Mouse (Mus musculus): ENCODE data around the gene Fto. TPM values are rescaled to one million over a fixed set of nuclear protein-coding genes. Genes with fewer than 3 reads are reported as not detected.

Gene Fto
- total and polyA plus RNA-seq, 3 experiments, result 12.2 to 50.1 (median 17.3) TPM

- Histone ChIP-seq H3K9me3 (replicated peaks) (no peaks in the 10 kb centered on the region), H3K4me3 (ENCODE audit: low read depth, low read length) (no peak overlapping the region), H3K36me3 (replicated peaks) (peaks cover 28% of the 10 kb centered on the region), H3K27me3 (ENCODE audit: insufficient read depth, low read length) (no peaks in the 10 kb centered on the region), H3K4me1 (ENCODE audit: insufficient read depth, low read depth, low read length) (no peaks in the 10 kb centered on the region)
- TF ChIP-seq GATA1 (IDR thresholded peaks at IDR 0.05; ENCODE audit: borderline replicate concordance, low read length) (no peak), TAL1 (conservative IDR thresholded peaks at IDR 0.05; ENCODE audit: low read depth, low read length) (no peak), CTCF (IDR thresholded peaks at IDR 0.05; ENCODE audit: low read depth, low read length) (no peak), GATA2 (IDR thresholded peaks at IDR 0.05; ENCODE audit: borderline replicate concordance, low read depth, low read length) (no peak), POLR2AphosphoS5 (IDR thresholded peaks at IDR 0.05; ENCODE audit: insufficient replicate concordance, low read depth, low read length) (no peak)
- ATAC-seq (ENCODE audit: extremely low read depth, insufficient number of reproducible peaks, low FRiP score, poor library complexity, severe bottlenecking), result no peak
- no peak for DNase-seq (ENCODE audit: low spot score)
Measured at GRCm38 (mm10) chr8:91576918-91577241, 263.6 kb downstream of the Fto start.

DNA sequence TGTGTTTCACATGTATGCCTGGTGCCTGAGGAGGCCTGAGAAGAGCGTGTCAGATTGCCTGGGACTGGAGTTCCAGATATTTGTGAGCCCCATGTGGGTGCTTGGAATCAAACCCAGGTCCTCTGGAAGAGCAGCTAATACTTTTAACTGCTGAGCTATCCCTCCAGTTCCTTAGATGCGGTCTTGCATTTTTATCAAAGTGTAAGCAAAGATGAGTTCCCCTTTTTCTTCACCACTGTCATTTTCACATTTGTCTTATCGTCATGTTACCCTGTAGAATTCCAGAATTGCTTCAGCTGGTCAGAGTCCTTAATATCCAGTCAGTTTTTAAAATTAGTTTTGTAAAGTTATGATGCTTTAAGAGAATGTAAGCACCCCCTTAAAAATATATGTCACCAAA lies 264.3 kb downstream of the Fto start:
- Histone ChIP-seq H3K36me3 (replicated peaks) (peaks cover 28% of the 10 kb centered on the region), H3K9me3 (replicated peaks) (no peaks in the 10 kb centered on the region), H3K4me3 (ENCODE audit: low read depth, low read length) (no peak overlapping the region), H3K4me1 (ENCODE audit: insufficient read depth, low read depth, low read length) (no peaks in the 10 kb centered on the region), H3K27me3 (ENCODE audit: insufficient read depth, low read length) (no peaks in the 10 kb centered on the region)
- DNase-seq (ENCODE audit: low spot score), result no peak
- ATAC-seq (ENCODE audit: extremely low read depth, insufficient number of reproducible peaks, low FRiP score, poor library complexity, severe bottlenecking), result no peak
- TF ChIP-seq CTCF (IDR thresholded peaks at IDR 0.05; ENCODE audit: low read depth, low read length), result no peak
- TF ChIP-seq TAL1 (conservative IDR thresholded peaks at IDR 0.05; ENCODE audit: low read depth, low read length), result no peak
- TF ChIP-seq GATA1 (IDR thresholded peaks at IDR 0.05; ENCODE audit: borderline replicate concordance, low read length), result no peak
- no peak for TF ChIP-seq POLR2AphosphoS5 (IDR thresholded peaks at IDR 0.05; ENCODE audit: insufficient replicate concordance, low read depth, low read length)
- no peak for TF ChIP-seq GATA2 (IDR thresholded peaks at IDR 0.05; ENCODE audit: borderline replicate concordance, low read depth, low read length)

- H3K4me3 ChIP-seq (ENCODE audit: low read depth, low read length), result no peak overlapping the region
- TF ChIP-seq CTCF (IDR thresholded peaks at IDR 0.05; ENCODE audit: low read depth, low read length) (no peak), TAL1 (conservative IDR thresholded peaks at IDR 0.05; ENCODE audit: low read depth, low read length) (no peak), GATA1 (IDR thresholded peaks at IDR 0.05; ENCODE audit: borderline replicate concordance, low read length) (no peak), GATA2 (IDR thresholded peaks at IDR 0.05; ENCODE audit: borderline replicate concordance, low read depth, low read length) (no peak), POLR2AphosphoS5 (IDR thresholded peaks at IDR 0.05; ENCODE audit: insufficient replicate concordance, low read depth, low read length) (no peak)
Measured at GRCm38 (mm10) chr8:91584620-91585415, 271.5 kb downstream of the Fto start.

GRCm38 (mm10) chr8:91592436-91593105 lies 279.2 kb downstream of the Fto start:
- Histone ChIP-seq H3K9me3 (replicated peaks) (no peaks in the 10 kb centered on the region), H3K36me3 (replicated peaks) (peaks cover 5% of the 10 kb centered on the region), H3K4me3 (ENCODE audit: low read depth, low read length) (no peak overlapping the region), H3K4me1 (ENCODE audit: insufficient read depth, low read depth, low read length) (no peaks in the 10 kb centered on the region), H3K27me3 (ENCODE audit: insufficient read depth, low read length) (no peaks in the 10 kb centered on the region)
- DNase-seq (ENCODE audit: low spot score) (no peak), ATAC-seq (ENCODE audit: extremely low read depth, insufficient number of reproducible peaks, low FRiP score, poor library complexity, severe bottlenecking) (no peak)
- TF ChIP-seq CTCF (IDR thresholded peaks at IDR 0.05; ENCODE audit: low read depth, low read length) (no peak), TAL1 (conservative IDR thresholded peaks at IDR 0.05; ENCODE audit: low read depth, low read length) (no peak), POLR2AphosphoS5 (IDR thresholded peaks at IDR 0.05; ENCODE audit: insufficient replicate concordance, low read depth, low read length) (no peak), GATA1 (IDR thresholded peaks at IDR 0.05; ENCODE audit: borderline replicate concordance, low read length) (no peak), GATA2 (IDR thresholded peaks at IDR 0.05; ENCODE audit: borderline replicate concordance, low read depth, low read length) (no peak)

More at GRCm38 (mm10) chr8:91584620-91585415, 271.5 kb downstream of the Fto start:
- Histone ChIP-seq H3K36me3 (replicated peaks) (peaks cover 19% of the 10 kb centered on the region), H3K4me1 (ENCODE audit: insufficient read depth, low read depth, low read length) (no peaks in the 10 kb centered on the region), H3K9me3 (replicated peaks) (no peaks in the 10 kb centered on the region), H3K27me3 (ENCODE audit: insufficient read depth, low read length) (no peaks in the 10 kb centered on the region)
- DNase-seq (ENCODE audit: low spot score), result no peak
- ATAC-seq (ENCODE audit: extremely low read depth, insufficient number of reproducible peaks, low FRiP score, poor library complexity, severe bottlenecking), result no peak

GRCm38 (mm10) chr8:91593202-91593781 lies 280.0 kb downstream of the Fto start:
- Histone ChIP-seq H3K27me3 (ENCODE audit: insufficient read depth, low read length) (no peaks in the 10 kb centered on the region), H3K4me1 (ENCODE audit: insufficient read depth, low read depth, low read length) (no peaks in the 10 kb centered on the region), H3K9me3 (replicated peaks) (no peaks in the 10 kb centered on the region), H3K4me3 (ENCODE audit: low read depth, low read length) (no peak overlapping the region), H3K36me3 (replicated peaks) (peaks cover 5% of the 10 kb centered on the region)
- ATAC-seq (ENCODE audit: extremely low read depth, insufficient number of reproducible peaks, low FRiP score, poor library complexity, severe bottlenecking) (no peak), DNase-seq (ENCODE audit: low spot score) (no peak)
- TF ChIP-seq GATA2 (IDR thresholded peaks at IDR 0.05; ENCODE audit: borderline replicate concordance, low read depth, low read length) (no peak), GATA1 (IDR thresholded peaks at IDR 0.05; ENCODE audit: borderline replicate concordance, low read length) (no peak), CTCF (IDR thresholded peaks at IDR 0.05; ENCODE audit: low read depth, low read length) (no peak), TAL1 (conservative IDR thresholded peaks at IDR 0.05; ENCODE audit: low read depth, low read length) (no peak), POLR2AphosphoS5 (IDR thresholded peaks at IDR 0.05; ENCODE audit: insufficient replicate concordance, low read depth, low read length) (no peak)

GRCm38 (mm10) chr8:91599349-91599837 lies 286.1 kb downstream of the Fto start:
- Histone ChIP-seq H3K36me3 (replicated peaks) (peaks cover 17% of the 10 kb centered on the region), H3K9me3 (replicated peaks) (no peaks in the 10 kb centered on the region), H3K4me3 (ENCODE audit: low read depth, low read length) (no peak overlapping the region), H3K27me3 (ENCODE audit: insufficient read depth, low read length) (no peaks in the 10 kb centered on the region), H3K4me1 (ENCODE audit: insufficient read depth, low read depth, low read length) (no peaks in the 10 kb centered on the region)
- TF ChIP-seq TAL1 (conservative IDR thresholded peaks at IDR 0.05; ENCODE audit: low read depth, low read length) (no peak), CTCF (IDR thresholded peaks at IDR 0.05; ENCODE audit: low read depth, low read length) (no peak), POLR2AphosphoS5 (IDR thresholded peaks at IDR 0.05; ENCODE audit: insufficient replicate concordance, low read depth, low read length) (no peak), GATA2 (IDR thresholded peaks at IDR 0.05; ENCODE audit: borderline replicate concordance, low read depth, low read length) (no peak), GATA1 (IDR thresholded peaks at IDR 0.05; ENCODE audit: borderline replicate concordance, low read length) (no peak)
- no peak for DNase-seq (ENCODE audit: low spot score)
- no peak for ATAC-seq (ENCODE audit: extremely low read depth, insufficient number of reproducible peaks, low FRiP score, poor library complexity, severe bottlenecking)

Data from G1E (cell line).